Mouse (Mus musculus): Measurements from ENCODE around the gene Syt3. TPM values are rescaled to one million over a fixed set of nuclear protein-coding genes. Genes with fewer than 3 reads are reported as not detected.

Gene Syt3
- polyA plus RNA-seq, 1 experiment from 2014 or later, result 0.85 TPM

DNA sequence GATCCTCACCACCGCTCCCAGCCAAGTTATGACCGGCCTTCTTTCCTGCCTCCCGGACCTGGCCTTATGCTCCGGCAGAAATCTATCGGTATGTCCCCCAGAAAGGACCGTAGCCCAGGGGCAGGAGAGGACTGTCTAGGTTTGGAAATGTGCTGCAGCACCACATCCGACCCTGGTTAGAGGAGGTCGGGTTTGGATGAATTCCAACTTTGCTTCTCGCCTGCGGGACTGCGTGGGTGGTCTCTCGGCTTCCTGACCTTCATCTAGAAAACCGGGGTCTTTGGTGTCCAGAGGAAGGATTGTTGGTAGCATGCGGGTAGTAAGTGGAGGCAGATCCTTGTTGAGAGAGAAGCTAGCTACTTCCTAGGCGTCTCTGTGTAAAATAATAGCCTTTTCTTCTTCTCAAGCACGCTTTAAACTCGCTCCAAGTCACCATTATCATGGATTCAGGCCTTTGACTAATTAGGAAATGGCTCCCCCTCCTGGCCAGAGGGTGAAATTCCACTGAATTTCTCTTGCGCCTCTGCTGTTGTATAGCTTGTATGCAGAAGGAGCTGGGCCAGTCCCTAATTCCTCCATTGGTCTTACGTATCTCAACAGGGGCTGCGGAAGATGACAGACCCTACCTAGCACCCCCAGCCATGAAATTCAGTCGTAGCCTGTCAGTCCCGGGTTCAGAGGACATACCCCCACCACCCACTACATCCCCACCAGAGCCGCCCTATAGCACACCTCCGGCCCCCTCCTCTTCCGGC is 32.8 kb upstream of the Syt3 start:
- 0 out of 2 replicates have a peak overlapping the region, but pooled peaks have one; percentile 20 for H3K9ac ChIP-seq (replicated peaks; ENCODE audit: low read depth)
- H3K4me3 ChIP-seq (ENCODE audit: low read depth, low read length), result 0 out of 2 replicates have a peak overlapping the region, but pooled peaks have one; percentile 0
- H3K27me3 ChIP-seq (replicated peaks; ENCODE audit: insufficient read depth, low read length), result peaks cover 54% of the 10 kb centered on the region
- WGBS, result 3% methylated on average over 25 of the region's 25 CpGs
- ATAC-seq, result peak; percentile 61
- DNase-seq (ENCODE audit: low spot score), result peak; percentile 92
- H3K4me2 ChIP-seq (replicated peaks; ENCODE audit: low read depth, low read length), result peak overlapping the region; percentile 45
- H3K4me1 ChIP-seq (ENCODE audit: insufficient read depth, low read depth, low read length), result no peaks in the 10 kb centered on the region
- no peak overlapping the region for H3K27ac ChIP-seq (ENCODE audit: low read length)
- H3K36me3 ChIP-seq (ENCODE audit: insufficient read depth, low read length), result no peaks in the 10 kb centered on the region
- TF ChIP-seq EP300 (IDR thresholded peaks at IDR 0.05) (no peak), CTCF (IDR thresholded peaks at IDR 0.05) (peak; percentile 93)
- H3K9me3 ChIP-seq (ENCODE audit: low read length), result no peaks in the 10 kb centered on the region

GRCm38 (mm10) chr7:44351881-44352749 is 31.8 kb upstream of the Syt3 start:
- H3K4me1 ChIP-seq (ENCODE audit: insufficient read depth, low read depth, low read length), result no peaks in the 10 kb centered on the region
- H3K36me3 ChIP-seq (ENCODE audit: insufficient read depth, low read length), result no peaks in the 10 kb centered on the region
- H3K27me3 ChIP-seq (replicated peaks; ENCODE audit: insufficient read depth, low read length), result peaks cover 61% of the 10 kb centered on the region
- H3K4me3 ChIP-seq (ENCODE audit: low read depth, low read length), result no peak overlapping the region
- 6% methylated on average over 63 of the region's 71 CpGs for WGBS
- H3K9ac ChIP-seq (replicated peaks; ENCODE audit: low read depth), result no peak overlapping the region
- TF ChIP-seq EP300 (IDR thresholded peaks at IDR 0.05) (no peak), CTCF (IDR thresholded peaks at IDR 0.05) (no peak)
- H3K4me2 ChIP-seq (replicated peaks; ENCODE audit: low read depth, low read length), result peak overlapping the region; percentile 19; the same call in 1 of the 2 replicates
- H3K27ac ChIP-seq (ENCODE audit: low read length), result no peak overlapping the region
- H3K9me3 ChIP-seq (ENCODE audit: low read length), result no peaks in the 10 kb centered on the region
- no peak for DNase-seq (ENCODE audit: low spot score)
- no peak for ATAC-seq

DNA sequence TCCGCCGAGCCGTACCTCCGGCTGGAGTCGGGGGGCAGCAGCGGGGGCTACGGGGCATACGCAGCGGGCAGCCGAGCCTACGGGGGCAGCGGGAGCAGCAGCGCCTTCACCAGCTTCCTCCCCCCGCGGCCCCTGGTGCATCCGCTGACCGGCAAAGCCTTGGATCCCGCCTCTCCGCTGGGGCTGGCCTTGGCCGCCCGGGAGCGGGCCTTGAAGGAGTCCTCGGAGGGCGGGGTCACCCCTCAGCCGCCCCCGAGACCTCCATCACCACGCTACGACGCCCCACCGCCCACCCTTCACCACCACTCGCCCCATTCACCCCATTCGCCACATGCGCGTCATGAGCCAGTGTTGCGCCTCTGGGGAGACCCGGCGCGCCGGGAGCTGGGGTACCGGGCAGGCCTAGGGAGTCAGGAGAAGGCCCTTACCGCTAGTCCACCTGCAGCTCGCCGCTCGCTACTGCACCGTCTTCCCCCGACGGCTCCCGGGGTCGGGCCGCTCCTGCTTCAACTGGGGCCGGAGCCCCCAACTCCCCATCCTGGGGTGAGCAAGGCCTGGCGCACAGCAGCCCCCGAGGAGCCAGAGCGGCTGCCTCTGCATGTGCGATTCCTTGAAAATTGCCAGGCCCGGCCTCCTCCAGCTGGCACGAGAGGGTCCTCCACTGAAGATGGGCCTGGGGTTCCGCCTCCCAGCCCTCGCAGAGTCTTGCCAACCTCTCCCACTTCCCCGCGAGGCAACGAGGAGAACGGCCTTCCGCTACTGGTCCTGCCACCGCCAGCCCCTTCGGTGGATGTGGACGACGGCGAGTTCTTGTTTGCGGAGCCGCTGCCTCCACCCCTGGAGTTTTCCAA is 30.9 kb upstream of the Syt3 start:
- Histone ChIP-seq H3K9me3 (ENCODE audit: low read length) (no peaks in the 10 kb centered on the region), H3K27ac (ENCODE audit: low read length) (no peak overlapping the region), H3K9ac (replicated peaks; ENCODE audit: low read depth) (no peak overlapping the region), H3K4me3 (ENCODE audit: low read depth, low read length) (0 out of 2 replicates have a peak overlapping the region, but pooled peaks have one; percentile 3), H3K4me2 (replicated peaks; ENCODE audit: low read depth, low read length) (peak overlapping the region; percentile 19), H3K36me3 (ENCODE audit: insufficient read depth, low read length) (no peaks in the 10 kb centered on the region), H3K4me1 (ENCODE audit: insufficient read depth, low read depth, low read length) (no peaks in the 10 kb centered on the region), H3K27me3 (replicated peaks; ENCODE audit: insufficient read depth, low read length) (peaks cover 65% of the 10 kb centered on the region)
- TF ChIP-seq CTCF (IDR thresholded peaks at IDR 0.05) (no peak), EP300 (IDR thresholded peaks at IDR 0.05) (no peak)
- ATAC-seq (no peak), DNase-seq (ENCODE audit: low spot score) (no peak)
- WGBS, result 4% methylated on average over 54 of the region's 71 CpGs

GRCm38 (mm10) chr7:44353601-44354340 is 30.1 kb upstream of the Syt3 start:
- H3K9me3 ChIP-seq (ENCODE audit: low read length), result no peaks in the 10 kb centered on the region
- 1% methylated on average over 30 of the region's 35 CpGs for WGBS
- H3K4me3 ChIP-seq (ENCODE audit: low read depth, low read length), result no peak overlapping the region
- no peak overlapping the region for H3K27ac ChIP-seq (ENCODE audit: low read length)
- peak overlapping the region; percentile 19 for H3K4me2 ChIP-seq (replicated peaks; ENCODE audit: low read depth, low read length)
- H3K36me3 ChIP-seq (ENCODE audit: insufficient read depth, low read length), result no peaks in the 10 kb centered on the region
- peaks cover 69% of the 10 kb centered on the region for H3K27me3 ChIP-seq (replicated peaks; ENCODE audit: insufficient read depth, low read length)
- TF ChIP-seq CTCF (IDR thresholded peaks at IDR 0.05) (no peak), EP300 (IDR thresholded peaks at IDR 0.05) (no peak)
- no peak overlapping the region for H3K9ac ChIP-seq (replicated peaks; ENCODE audit: low read depth)
- ATAC-seq (no peak), DNase-seq (ENCODE audit: low spot score) (no peak)
- H3K4me1 ChIP-seq (ENCODE audit: insufficient read depth, low read depth, low read length), result no peaks in the 10 kb centered on the region

DNA sequence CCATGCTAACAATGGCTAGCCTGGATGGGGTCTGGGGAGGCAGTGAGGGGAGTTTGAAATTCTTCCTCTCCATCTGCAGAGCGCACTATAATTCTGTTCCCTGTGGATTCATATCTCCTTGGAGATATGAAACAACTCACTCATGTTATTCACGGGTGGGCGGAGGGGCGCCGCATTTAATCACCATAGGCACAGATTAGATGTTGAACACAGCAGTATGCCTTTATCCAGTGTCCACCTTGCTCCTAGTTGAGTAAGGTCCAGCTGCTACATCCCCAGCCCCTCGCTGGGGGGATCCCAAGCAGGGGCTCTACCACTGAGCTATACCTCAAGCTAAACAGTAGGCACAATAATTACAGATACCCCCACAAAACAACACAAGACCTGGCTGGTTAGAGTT is 28.5 kb upstream of the Syt3 start:
- 66% methylated on average over 6 of the region's 6 CpGs for WGBS
- H3K9ac ChIP-seq (replicated peaks; ENCODE audit: low read depth), result no peak overlapping the region

More for the DNA sequence above, 28.5 kb upstream of the Syt3 start:
- H3K9me3 ChIP-seq (ENCODE audit: low read length), result no peaks in the 10 kb centered on the region
- no peak overlapping the region for H3K4me2 ChIP-seq (replicated peaks; ENCODE audit: low read depth, low read length)
- H3K27me3 ChIP-seq (replicated peaks; ENCODE audit: insufficient read depth, low read length), result peaks cover 80% of the 10 kb centered on the region
- H3K27ac ChIP-seq (ENCODE audit: low read length), result no peak overlapping the region
- ATAC-seq, result no peak
- TF ChIP-seq EP300 (IDR thresholded peaks at IDR 0.05), result no peak
- no peak for TF ChIP-seq CTCF (IDR thresholded peaks at IDR 0.05)
- H3K4me1 ChIP-seq (ENCODE audit: insufficient read depth, low read depth, low read length), result 0 out of 2 replicates have a peak, but pooled peaks cover 3% of the 10 kb centered on the region
- no peak for DNase-seq (ENCODE audit: low spot score)
- no peak overlapping the region for H3K4me3 ChIP-seq (ENCODE audit: low read depth, low read length)
- no peaks in the 10 kb centered on the region for H3K36me3 ChIP-seq (ENCODE audit: insufficient read depth, low read length)

All from lung, postnatal 0 days (tissue).